Mouse (Mus musculus) urinary bladder, postnatal 25 days (tissue): ENCODE measurements around the gene Tmem135.

ENCODE experiments used
- DNase-seq: peaks from one replicate; pipeline ENCODE4 v3.0.0; 2022; ENCODE audit warnings: low spot score

Tmem135 gene

GRCm38 (mm10) chr7:89248135-89248850 is 155.7 kb downstream of the Tmem135 start:
- no peak for DNase-seq

DNA sequence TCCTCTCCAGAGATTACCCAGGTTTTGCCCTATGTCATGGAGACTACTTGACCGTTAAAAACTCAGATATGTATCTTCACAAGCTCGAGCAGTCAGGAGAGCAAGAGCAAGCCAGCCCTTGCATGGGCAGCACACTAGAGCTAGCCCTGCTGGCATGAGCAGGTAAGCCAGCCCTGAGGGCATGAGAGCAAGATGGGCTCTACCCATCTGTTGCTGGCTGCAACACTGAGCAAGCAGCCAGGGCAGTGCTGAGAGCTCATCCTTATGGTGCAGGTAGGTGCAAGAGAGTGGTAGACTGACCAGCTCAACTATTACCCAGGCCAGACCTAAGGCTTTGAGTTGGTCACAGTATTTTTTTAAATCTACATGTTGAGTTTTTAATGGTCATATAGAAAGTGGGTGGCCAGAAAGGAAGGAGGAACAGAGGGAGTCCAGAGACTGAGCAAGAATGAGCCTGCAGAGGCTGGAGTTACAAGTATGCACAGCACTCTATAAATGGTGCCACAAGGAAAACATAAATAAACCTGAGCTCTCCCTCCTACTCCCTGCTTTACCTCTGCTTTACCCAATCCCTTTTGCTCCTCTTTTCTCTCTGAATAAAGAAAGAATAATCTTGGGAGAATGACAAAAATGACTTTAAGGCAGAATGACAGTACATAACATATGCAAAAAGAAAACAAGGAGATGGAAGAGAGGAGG is 156.9 kb downstream of the Tmem135 start:
- no peak for DNase-seq

- DNase-seq: no peak
Measured at GRCm38 (mm10) chr7:89242565-89242964, 161.5 kb downstream of the Tmem135 start.

GRCm38 (mm10) chr7:89242143-89242542 is 161.9 kb downstream of the Tmem135 start:
- DNase-seq: no peak

DNA sequence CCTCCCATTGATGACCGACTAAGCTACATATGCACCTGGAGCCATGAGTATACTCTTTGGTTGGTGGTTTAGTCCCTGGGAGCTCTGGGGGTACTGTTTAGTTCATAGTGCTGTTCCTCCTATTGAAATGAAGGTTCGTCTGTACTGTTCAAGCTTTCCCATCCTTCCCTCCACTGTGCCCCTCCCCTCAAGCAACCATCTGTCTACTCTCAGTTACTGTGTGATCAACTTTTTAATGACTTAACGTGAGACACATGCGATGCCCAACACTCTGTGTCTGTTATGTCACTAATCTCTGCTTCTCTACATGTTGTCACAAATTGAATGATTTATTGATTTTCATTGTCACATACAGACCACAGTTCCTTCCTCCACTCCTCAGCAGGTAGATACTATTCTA is 164.4 kb downstream of the Tmem135 start:
- no peak for DNase-seq

DNA sequence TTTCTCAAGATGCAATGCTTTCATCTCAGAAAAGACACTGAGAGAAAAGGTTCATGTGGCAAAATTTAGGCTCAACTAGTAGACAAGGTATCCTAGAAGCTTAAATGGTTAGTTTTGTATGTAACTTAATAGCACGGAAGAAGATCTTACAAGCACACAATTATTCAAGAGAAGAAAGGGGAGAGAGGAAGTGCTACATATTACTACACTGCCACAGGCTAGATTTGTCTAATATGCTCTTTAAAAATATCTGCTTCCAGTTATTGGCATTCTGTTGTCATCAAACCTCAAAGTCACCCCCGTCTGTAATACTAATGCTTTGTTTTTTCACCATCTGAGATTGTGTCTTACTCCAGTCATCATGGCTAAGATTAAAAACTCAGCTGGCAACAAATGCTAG is 167.4 kb downstream of the Tmem135 start:
- DNase-seq: no peak

DNA sequence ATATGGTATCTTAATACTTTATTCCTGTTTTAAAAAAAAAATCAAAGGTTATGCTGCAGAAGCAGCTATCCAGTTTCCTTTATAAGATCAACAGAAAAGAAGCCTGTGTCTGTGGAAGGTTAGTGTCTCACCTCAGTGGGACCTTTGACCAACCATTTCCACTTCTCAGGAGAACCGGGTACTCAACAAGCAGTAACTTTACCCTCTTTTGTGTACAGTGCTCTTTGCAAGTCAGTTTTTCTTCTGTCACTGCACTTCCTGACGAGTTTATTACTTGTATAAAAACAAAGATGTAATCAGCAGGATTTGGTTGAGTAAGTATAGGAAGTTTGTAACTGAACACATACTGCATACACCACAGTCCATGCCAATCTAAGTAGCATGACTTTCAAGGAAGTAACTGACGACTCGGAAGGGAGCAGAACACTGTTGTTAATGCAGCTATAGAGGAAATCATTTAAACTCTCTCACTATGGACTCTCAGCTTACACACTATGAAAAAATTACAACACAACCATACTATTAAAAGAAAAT is 168.0 kb downstream of the Tmem135 start:
- DNase-seq: no peak

DNA sequence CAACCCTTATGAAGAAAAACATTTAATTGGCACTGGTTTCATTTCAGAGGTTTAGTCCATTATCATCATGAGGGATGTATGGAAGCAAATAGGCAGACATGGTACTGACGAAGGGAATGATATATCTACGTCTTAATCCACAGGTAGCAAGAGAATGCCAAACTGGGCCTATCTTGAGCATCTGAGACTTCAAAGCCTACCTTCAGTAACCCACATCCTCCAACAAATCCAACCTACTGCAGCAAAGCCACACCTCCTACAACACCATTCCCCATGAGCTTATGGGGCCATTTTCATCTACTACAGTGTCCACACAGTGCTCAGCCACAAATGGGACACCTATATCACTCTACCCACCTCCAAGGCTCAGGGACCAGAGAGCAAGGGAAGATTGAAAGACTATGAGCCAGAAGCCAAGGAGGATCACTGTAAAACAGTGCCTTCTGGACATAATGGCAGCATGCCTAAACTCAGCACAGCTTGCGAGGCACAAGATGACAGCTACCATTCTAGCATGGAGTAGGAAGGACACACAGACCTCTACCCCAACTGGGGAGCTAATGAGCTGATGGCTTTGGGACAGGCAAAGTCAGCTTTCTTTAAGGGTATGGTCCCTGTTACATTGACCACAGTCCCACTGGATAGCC is 171.4 kb downstream of the Tmem135 start:
- DNase-seq: no peak

GRCm38 (mm10) chr7:89231200-89231790 is 172.7 kb downstream of the Tmem135 start:
- no peak for DNase-seq

- no peak for DNase-seq
Measured at GRCm38 (mm10) chr7:89222609-89223008, 181.4 kb downstream of the Tmem135 start.

DNA sequence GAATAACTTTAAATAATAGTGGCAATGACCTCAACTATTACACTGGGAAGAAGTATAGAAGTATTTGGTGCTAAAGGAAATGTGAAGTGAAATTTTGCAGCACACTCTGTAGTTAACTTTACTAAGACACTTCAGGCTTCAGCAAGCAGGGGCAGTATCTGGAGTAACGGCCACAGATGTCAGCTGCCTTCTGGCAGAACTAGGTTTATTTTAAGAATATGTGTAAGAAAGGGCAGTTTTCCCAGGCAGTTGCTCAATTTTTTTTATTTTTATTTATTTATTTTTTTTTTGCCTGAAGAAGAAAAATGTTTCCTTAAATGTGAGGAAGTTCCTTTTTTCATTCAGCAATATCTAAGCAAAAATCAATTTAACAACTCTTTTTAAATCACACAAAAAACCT is 187.4 kb downstream of the Tmem135 start:
- DNase-seq: no peak

- no peak for DNase-seq
Measured at GRCm38 (mm10) chr7:89216118-89216517, 187.9 kb downstream of the Tmem135 start.

DNA sequence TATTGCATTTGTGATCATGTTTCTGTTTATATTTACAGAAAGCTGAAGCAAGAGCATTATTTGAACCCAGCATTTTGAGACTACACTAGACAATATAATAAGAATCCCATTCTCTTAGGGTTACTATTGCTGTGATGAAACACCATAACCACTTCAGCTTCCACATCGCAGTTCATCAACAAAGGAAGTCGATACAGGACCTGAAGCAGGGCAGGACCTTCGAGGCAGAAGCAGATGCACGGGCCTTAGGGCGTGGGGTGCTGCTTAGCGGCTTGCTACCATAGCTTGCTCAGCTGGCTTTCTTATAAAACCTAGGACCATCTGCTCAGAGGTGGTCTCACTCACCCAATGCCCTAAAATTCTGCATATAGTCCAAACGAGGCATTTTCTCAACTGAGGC is 188.3 kb downstream of the Tmem135 start:
- no peak for DNase-seq

GRCm38 (mm10) chr7:89210506-89210905 is 193.5 kb downstream of the Tmem135 start:
- no peak for DNase-seq

GRCm38 (mm10) chr7:89206165-89206564 is 197.9 kb downstream of the Tmem135 start:
- no peak for DNase-seq

DNA sequence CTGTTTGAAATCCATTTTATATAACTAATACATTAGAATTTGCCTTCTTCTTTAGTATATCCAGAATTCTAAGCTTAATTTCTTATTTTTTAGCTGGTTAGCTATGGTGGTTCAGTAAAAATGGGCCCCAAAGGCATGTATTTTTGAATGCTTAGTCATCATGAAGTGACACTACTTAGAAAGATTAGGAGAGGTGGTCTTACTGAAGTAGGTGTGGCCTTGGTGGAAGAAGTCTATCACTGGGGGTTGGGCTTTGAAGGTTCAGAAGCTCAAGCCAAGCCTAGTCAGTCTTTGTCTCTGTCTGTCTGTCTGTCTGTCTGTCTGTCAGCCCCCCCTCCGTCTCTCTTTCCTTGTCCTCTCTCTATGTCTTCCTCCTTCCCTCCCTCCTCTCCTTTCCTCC is 198.6 kb downstream of the Tmem135 start:
- no peak for DNase-seq

GRCm38 (mm10) chr7:89203144-89203543 is 200.9 kb downstream of the Tmem135 start:
- no peak for DNase-seq

GRCm38 (mm10) chr7:89201954-89202353 is 202.1 kb downstream of the Tmem135 start:
- no peak for DNase-seq

DNA sequence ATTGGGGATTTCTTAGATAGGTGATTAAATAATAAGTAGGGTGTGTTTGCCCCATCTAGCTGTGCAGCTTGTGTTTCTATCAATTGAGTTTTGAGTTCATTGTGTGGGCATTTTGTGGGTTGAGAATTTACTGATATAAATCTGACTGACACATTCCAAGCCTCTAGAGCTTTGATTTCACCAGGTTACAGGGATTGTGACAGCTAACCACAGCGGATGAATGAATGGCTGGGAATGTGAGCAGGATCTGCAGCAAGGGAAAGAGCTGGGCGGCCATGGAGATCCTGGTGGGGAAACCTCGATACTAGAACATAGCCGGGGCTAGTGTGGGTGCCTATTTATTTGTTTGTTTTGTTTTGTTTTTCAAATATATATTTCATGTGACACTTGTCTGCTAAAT is 205.5 kb downstream of the Tmem135 start:
- no peak for DNase-seq

DNA sequence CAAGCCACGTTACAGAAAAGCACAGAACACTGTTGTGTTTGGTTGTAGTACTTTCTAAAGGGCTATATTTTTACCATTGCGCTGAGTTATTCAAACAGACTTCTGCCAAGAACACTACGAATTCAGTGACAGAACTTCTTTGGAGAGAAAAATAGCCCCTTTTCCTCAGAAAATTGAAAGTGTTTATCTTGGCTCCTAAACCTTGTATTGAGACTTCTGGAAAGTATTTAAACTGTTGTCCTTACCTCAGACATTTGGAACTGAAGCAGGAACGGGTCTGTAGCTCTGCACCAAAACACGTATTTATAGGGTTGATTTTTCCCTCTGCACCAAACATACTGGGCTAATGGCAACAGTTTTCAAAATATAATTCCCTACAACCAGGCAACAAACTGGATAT is 210.6 kb downstream of the Tmem135 start:
- no peak for DNase-seq

GRCm38 (mm10) chr7:89183928-89184327 is 220.1 kb downstream of the Tmem135 start:
- no peak for DNase-seq

GRCm38 (mm10) chr7:89182943-89183342 is 221.1 kb downstream of the Tmem135 start:
- no peak for DNase-seq

DNA sequence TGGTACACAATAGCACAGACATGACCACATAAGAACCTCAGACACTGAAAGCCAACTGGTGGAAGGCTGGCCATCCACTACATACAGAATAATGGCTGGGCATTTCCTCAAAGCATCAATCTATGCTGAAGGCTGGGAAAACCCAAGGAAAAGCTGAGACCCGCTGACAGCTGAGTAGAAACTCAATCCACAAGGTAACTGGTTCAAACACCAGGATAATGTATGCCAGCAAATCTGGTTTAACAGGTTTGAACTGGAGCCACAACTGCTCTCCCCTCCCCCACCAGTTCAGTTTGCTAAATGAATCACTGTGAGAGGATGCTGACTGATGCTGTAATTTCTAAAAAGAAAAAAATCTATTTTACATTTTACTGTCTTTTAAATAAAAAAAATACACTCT is 222.7 kb downstream of the Tmem135 start:
- peak; percentile 36 for DNase-seq
